Mouse (Mus musculus): ENCODE measurements around the gene Vwa2.

GRCm38 (mm10) chr19:56826047-56826631 lies 47.9 kb upstream of the Vwa2 start, which contains the start of gene Tdrd1:
- TF ChIP-seq CTCF (IDR thresholded peaks at IDR 0.05; ENCODE audit: extremely low read depth, insufficient read depth, insufficient read length, insufficient replicate concordance) = no peak
- TF ChIP-seq POLR2A (IDR thresholded peaks at IDR 0.05; ENCODE audit: low read depth, low read length) = no peak
